Mouse (Mus musculus) myocyte (in vitro differentiated cells): ENCODE data around the gene Coq8a. TPM values are rescaled to one million over a fixed set of nuclear protein-coding genes. Genes with fewer than 3 reads are reported as not detected.

Source experiments
- H3K27me3 ChIP-seq: one replicate; pipeline ENCODE4 v1.6.1; 2011; ENCODE audit not compliant: control insufficient read depth, insufficient read depth, insufficient read length
- H3K36me3 ChIP-seq: one replicate; pipeline ENCODE4 v1.6.1; 2011; ENCODE audit not compliant: control insufficient read depth, insufficient read depth
- H3K4me2 ChIP-seq: one replicate; pipeline ENCODE4 v1.6.1; 2011; ENCODE audit warnings: low read depth, control low read depth
- H3K4me3 ChIP-seq: one replicate; pipeline ENCODE4 v1.5.1; 2011; ENCODE audit warnings: mild to moderate bottlenecking, control low read depth, moderate library complexity
- H3K79me2 ChIP-seq: one replicate; pipeline ENCODE4 v1.6.1; 2011; ENCODE audit not compliant: control insufficient read depth, insufficient read depth
- H3ac ChIP-seq: one replicate; pipeline ENCODE4 v1.6.1; 2011; ENCODE audit not compliant: control insufficient read depth, insufficient read length
- CEBPB ChIP-seq: IDR thresholded peaks from 2 replicates; pipeline ENCODE4 v1.6.1; 2011; ENCODE audit warnings: mild to moderate bottlenecking, moderate library complexity; ENCODE audit not compliant: poor library complexity, insufficient read depth, severe bottlenecking
- E2F4 ChIP-seq: IDR thresholded peaks from one replicate; pipeline ENCODE4 v1.6.1; 2011; ENCODE audit warnings: mild to moderate bottlenecking, control low read depth, moderate library complexity; ENCODE audit not compliant: insufficient read depth
- MAX ChIP-seq: IDR thresholded peaks from one replicate; pipeline ENCODE4 v1.6.1; 2011; ENCODE audit warnings: low read depth, mild to moderate bottlenecking, control low read depth
- MYOD1 ChIP-seq, 3 experiments: IDR thresholded peaks; one replicate each; pipeline ENCODE4 v1.6.1; 2011; ENCODE audit warnings: control low read depth in 2 of 3, low read depth in 2 of 3, mild to moderate bottlenecking in 2 of 3, moderate library complexity in 1 of 3; ENCODE audit not compliant: insufficient read length in 2 of 3, control insufficient read depth in 1 of 3
- MYOG ChIP-seq, 3 experiments: IDR thresholded peaks; one replicate each; pipeline ENCODE4 v1.6.1; 2011; ENCODE audit warnings: control low read depth in 2 of 3, low read depth in 2 of 3, mild to moderate bottlenecking in 2 of 3; ENCODE audit not compliant: insufficient read length in 2 of 3, control insufficient read depth in 1 of 3, insufficient read depth in 1 of 3
- POLR2A ChIP-seq: IDR thresholded peaks from one replicate; pipeline ENCODE4 v1.6.1; 2011; ENCODE audit warnings: low read depth, mild to moderate bottlenecking, control low read depth, moderate library complexity; ENCODE audit not compliant: insufficient read length
- POLR2AphosphoS2 ChIP-seq: IDR thresholded peaks from one replicate; pipeline ENCODE4 v1.6.1; 2011; ENCODE audit warnings: low read depth, control low read depth; ENCODE audit not compliant: insufficient read length
- REST ChIP-seq: IDR thresholded peaks from one replicate; pipeline ENCODE4 v1.6.1; 2011; ENCODE audit warnings: mild to moderate bottlenecking, control low read depth, moderate library complexity; ENCODE audit not compliant: insufficient read depth, insufficient read length
- SRF ChIP-seq: IDR thresholded peaks from one replicate; pipeline ENCODE4 v1.6.1; 2011; ENCODE audit warnings: low read depth; ENCODE audit not compliant: control insufficient read depth, insufficient read length
- TCF12 ChIP-seq: IDR thresholded peaks from one replicate; pipeline ENCODE4 v1.6.1; 2011; ENCODE audit warnings: mild to moderate bottlenecking, control low read depth; ENCODE audit not compliant: poor library complexity, insufficient read depth, severe bottlenecking
- TCF3 ChIP-seq: IDR thresholded peaks from one replicate; pipeline ENCODE4 v1.6.1; 2011; ENCODE audit warnings: low read depth, control low read depth; ENCODE audit not compliant: insufficient read length
- USF1 ChIP-seq: IDR thresholded peaks from one replicate; pipeline ENCODE4 v1.6.1; 2011; ENCODE audit warnings: low read depth, mild to moderate bottlenecking, control low read depth, moderate library complexity
- polyA plus RNA-seq: library from polyadenylated mRNA; unstranded; fragments of >200 nt; fragmentation: generic; extraction: Trizol; gene quantifications from one replicate; pipeline ENCODE4 v1.2.1, GENCODE M21; 2012; ENCODE audit warnings: missing spikeins

Gene Coq8a
- polyA plus RNA-seq, 1 experiment: 79.8 TPM

GRCm38 (mm10) chr1:180161160-180161559 lies 38.2 kb downstream of the Coq8a start:
- no peak for TF ChIP-seq MYOG (IDR thresholded peaks at IDR 0.05; ENCODE audit: control insufficient read depth in 1 of 3, insufficient read depth in 1 of 3, insufficient read length in 2 of 3, low read depth in 2 of 3)
- TF ChIP-seq MAX: no peak
- TF ChIP-seq USF1: no peak
- no peak for TF ChIP-seq POLR2AphosphoS2
- TF ChIP-seq POLR2A: no peak
- TF ChIP-seq TCF3: no peak
- TF ChIP-seq SRF: no peak
- no peak for TF ChIP-seq REST
- no peak for TF ChIP-seq MYOD1 (IDR thresholded peaks at IDR 0.05; ENCODE audit: control insufficient read depth in 1 of 3, insufficient read length in 2 of 3, low read depth in 2 of 3)
- TF ChIP-seq E2F4: no peak
- TF ChIP-seq TCF12: no peak
- no peak for TF ChIP-seq CEBPB
- H3K27me3 ChIP-seq: no peaks in the 10 kb centered on the region
- no peak overlapping the region for H3K4me2 ChIP-seq
- no peaks in the 10 kb centered on the region for H3K79me2 ChIP-seq
- H3K36me3 ChIP-seq: peaks cover 22% of the 10 kb centered on the region
- H3K4me3 ChIP-seq: no peak overlapping the region
- H3ac ChIP-seq: no peak overlapping the region

GRCm38 (mm10) chr1:180160545-180160944 lies 38.9 kb downstream of the Coq8a start:
- no peak for TF ChIP-seq E2F4
- no peak for TF ChIP-seq MYOG (IDR thresholded peaks at IDR 0.05; ENCODE audit: control insufficient read depth in 1 of 3, insufficient read depth in 1 of 3, insufficient read length in 2 of 3, low read depth in 2 of 3)
- TF ChIP-seq MYOD1 (IDR thresholded peaks at IDR 0.05; ENCODE audit: control insufficient read depth in 1 of 3, insufficient read length in 2 of 3, low read depth in 2 of 3): no peak
- TF ChIP-seq SRF: no peak
- no peak for TF ChIP-seq USF1
- no peak for TF ChIP-seq TCF3
- TF ChIP-seq POLR2AphosphoS2: no peak
- no peak for TF ChIP-seq POLR2A
- TF ChIP-seq TCF12: no peak
- TF ChIP-seq REST: no peak
- TF ChIP-seq MAX: no peak
- no peak for TF ChIP-seq CEBPB
- Histone ChIP-seq H3ac (no peak overlapping the region), H3K4me2 (no peak overlapping the region), H3K36me3 (peaks cover 22% of the 10 kb centered on the region), H3K79me2 (no peaks in the 10 kb centered on the region), H3K4me3 (no peak overlapping the region), H3K27me3 (no peaks in the 10 kb centered on the region)

GRCm38 (mm10) chr1:180158648-180159047 lies 40.8 kb downstream of the Coq8a start:
- no peak overlapping the region for H3ac ChIP-seq
- no peaks in the 10 kb centered on the region for H3K79me2 ChIP-seq
- no peaks in the 10 kb centered on the region for H3K27me3 ChIP-seq
- H3K36me3 ChIP-seq: peaks cover 29% of the 10 kb centered on the region
- TF ChIP-seq REST: no peak
- TF ChIP-seq POLR2A: no peak
- no peak for TF ChIP-seq MAX
- no peak for TF ChIP-seq CEBPB
- no peak for TF ChIP-seq POLR2AphosphoS2
- TF ChIP-seq TCF12: no peak
- no peak for TF ChIP-seq MYOG (IDR thresholded peaks at IDR 0.05; ENCODE audit: control insufficient read depth in 1 of 3, insufficient read depth in 1 of 3, insufficient read length in 2 of 3, low read depth in 2 of 3)
- TF ChIP-seq TCF3: no peak
- TF ChIP-seq USF1: no peak
- no peak for TF ChIP-seq MYOD1 (IDR thresholded peaks at IDR 0.05; ENCODE audit: control insufficient read depth in 1 of 3, insufficient read length in 2 of 3, low read depth in 2 of 3)
- no peak for TF ChIP-seq E2F4
- no peak for TF ChIP-seq SRF
- no peak overlapping the region for H3K4me2 ChIP-seq
- H3K4me3 ChIP-seq: no peak overlapping the region

- Histone ChIP-seq H3K79me2 (no peaks in the 10 kb centered on the region), H3K36me3 (peaks cover 47% of the 10 kb centered on the region)
These were observed 48.2 kb downstream of the Coq8a start for GRCm38 (mm10) chr1:180151191-180151590.

More at GRCm38 (mm10) chr1:180151191-180151590, 48.2 kb downstream of the Coq8a start:
- Histone ChIP-seq H3K27me3 (no peaks in the 10 kb centered on the region), H3ac (no peak overlapping the region), H3K4me2 (no peak overlapping the region), H3K4me3 (no peak overlapping the region)
- TF ChIP-seq MYOD1 (IDR thresholded peaks at IDR 0.05; ENCODE audit: control insufficient read depth in 1 of 3, insufficient read length in 2 of 3, low read depth in 2 of 3) (no peak), TCF3 (no peak), POLR2AphosphoS2 (no peak), USF1 (no peak), TCF12 (no peak), MAX (no peak), CEBPB (no peak), SRF (no peak), REST (no peak), MYOG (IDR thresholded peaks at IDR 0.05; ENCODE audit: control insufficient read depth in 1 of 3, insufficient read depth in 1 of 3, insufficient read length in 2 of 3, low read depth in 2 of 3) (no peak), POLR2A (no peak), E2F4 (no peak)
